ENCODE assay signal across 8 mouse cellular contexts in the genomic region with DNA sequence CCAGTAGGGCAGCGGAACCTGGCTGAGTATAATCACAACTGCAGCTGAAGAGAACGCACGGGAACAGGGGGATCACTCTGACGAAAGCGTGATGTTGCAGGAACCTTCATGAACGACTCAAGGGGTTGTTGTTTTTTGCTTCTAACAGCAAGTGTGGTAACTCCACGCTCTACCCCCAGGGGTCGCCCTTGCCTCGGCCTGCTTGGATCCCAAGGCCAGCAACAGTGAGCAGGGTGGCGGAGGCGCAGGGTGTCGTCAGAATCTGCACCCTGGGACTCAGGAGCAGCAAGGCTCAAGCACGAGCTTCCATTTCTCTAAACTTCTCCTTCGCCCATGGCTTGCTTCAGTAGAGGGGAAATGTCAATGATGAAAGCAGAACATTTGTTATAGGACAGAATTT. TPM values are rescaled to one million over a fixed set of nuclear protein-coding genes. Genes with fewer than 3 reads are reported as not detected.
DNase-seq lines count a peak whose midpoint lies in the region; ATAC-seq and TF ChIP-seq lines count a peak whose summit lies in the region.

No protein-coding gene starts in this region.

- H3K9ac ChIP-seq in ES-Bruce4 (ENCODE audit: low read depth, poor library complexity, severe bottlenecking): no peak overlapping the region
- no peak overlapping the region for H3K9ac ChIP-seq in embryonic facial prominence, embryonic 11.5 days (replicated peaks; ENCODE audit: low read length)
- H3K9ac ChIP-seq in heart, embryonic 13.5 days: peak overlapping the region; percentile 30; the same call in 1 of the 2 replicates

- H3K4me1 ChIP-seq in ES-Bruce4 (ENCODE audit: control insufficient read depth, insufficient read depth, low read length): peaks cover 2% of the 10 kb centered on the region
- H3K4me1 ChIP-seq in embryonic facial prominence, embryonic 11.5 days (ENCODE audit: control insufficient read depth, insufficient read depth, low read length): no peaks in the 10 kb centered on the region; the same call in none of the 2 replicates
- H3K4me1 ChIP-seq in heart, embryonic 13.5 days: peaks cover 74% of the 10 kb centered on the region

- no peaks in the 10 kb centered on the region for H3K9me3 ChIP-seq in ES-Bruce4 (replicated peaks; ENCODE audit: control insufficient read depth, insufficient read depth, low read length, poor library complexity, severe bottlenecking)
- no peaks in the 10 kb centered on the region for H3K9me3 ChIP-seq in embryonic facial prominence, embryonic 11.5 days (replicated peaks; ENCODE audit: control insufficient read depth, low read length)
- H3K9me3 ChIP-seq in heart, embryonic 13.5 days: no peaks in the 10 kb centered on the region

- DNase-seq in adrenal gland, postnatal 36 days: peak; percentile 89 to 94
- peak; percentile 81 for DNase-seq in embryonic facial prominence, embryonic 11.5 days (ENCODE audit: low spot score)
- peak; percentile 78 for DNase-seq in layer of hippocampus, adult 9-10 months (ENCODE audit: low spot score)
- peak; percentile 85 to 91 for DNase-seq in lung, postnatal 4 days
- DNase-seq in right cerebral cortex, adult 2 months (ENCODE audit: low spot score in 2 of 2): peak; percentile 83 to 85
- DNase-seq in urinary bladder, postnatal 25 days (ENCODE audit: low spot score): peak; percentile 89

- no peak for ATAC-seq in embryonic facial prominence, embryonic 11.5 days (replicated peaks; ENCODE audit: insufficient number of reproducible peaks, low FRiP score, low TSS enrichment, low read depth)
- no peak for ATAC-seq in heart, embryonic 13.5 days (ENCODE audit: extremely low read depth, insufficient number of reproducible peaks, low FRiP score, low TSS enrichment)

- no peak for TF ChIP-seq POLR2A in ES-Bruce4 (IDR thresholded peaks at IDR 0.05; ENCODE audit: insufficient read depth, low read length)

- TF ChIP-seq CTCF in ES-Bruce4 (IDR thresholded peaks at IDR 0.05; ENCODE audit: low read depth, low read length): peak; percentile 94

- H3K27ac ChIP-seq in ES-Bruce4 (ENCODE audit: insufficient read depth, low read length): no peak overlapping the region
- no peak overlapping the region for H3K27ac ChIP-seq in embryonic facial prominence, embryonic 11.5 days (replicated peaks; ENCODE audit: low read depth, low read length)
- H3K27ac ChIP-seq in heart, embryonic 13.5 days (replicated peaks): peak overlapping the region; percentile 96

- WGBS in embryonic facial prominence, embryonic 11.5 days: 47% methylated on average over 14 of the region's 14 CpGs
- WGBS in heart, embryonic 13.5 days: 37% methylated on average over 14 of the region's 14 CpGs

- no peaks in the 10 kb centered on the region; the same call in 1 of the 2 replicates for H3K36me3 ChIP-seq in ES-Bruce4 (ENCODE audit: control insufficient read depth, insufficient read depth, low read length, poor library complexity, severe bottlenecking)
- no peaks in the 10 kb centered on the region; the same call in 1 of the 2 replicates for H3K36me3 ChIP-seq in embryonic facial prominence, embryonic 11.5 days (replicated peaks; ENCODE audit: control insufficient read depth, insufficient read depth, low read depth, low read length)
- peaks cover 42% of the 10 kb centered on the region for H3K36me3 ChIP-seq in heart, embryonic 13.5 days

- no peak overlapping the region for H3K4me3 ChIP-seq in ES-Bruce4 (ENCODE audit: low read depth, low read length)
- H3K4me3 ChIP-seq in embryonic facial prominence, embryonic 11.5 days (ENCODE audit: low read depth, low read length): no peak overlapping the region
- no peak overlapping the region for H3K4me3 ChIP-seq in heart, embryonic 13.5 days

- 0 out of 2 replicates have a peak, but pooled peaks have one; percentile 5 for TF ChIP-seq EP300 in ES-Bruce4 (IDR thresholded peaks at IDR 0.05; ENCODE audit: insufficient read depth, low read depth, low read length)

- no peaks in the 10 kb centered on the region for H3K27me3 ChIP-seq in ES-Bruce4 (ENCODE audit: control insufficient read depth, insufficient read depth, low read length, poor library complexity, severe bottlenecking)
- no peaks in the 10 kb centered on the region for H3K27me3 ChIP-seq in embryonic facial prominence, embryonic 11.5 days (ENCODE audit: control insufficient read depth, insufficient read depth, low read length)
- H3K27me3 ChIP-seq in heart, embryonic 13.5 days (replicated peaks): no peaks in the 10 kb centered on the region

- H3K4me2 ChIP-seq in embryonic facial prominence, embryonic 11.5 days (ENCODE audit: low read depth, low read length): no peak overlapping the region
- H3K4me2 ChIP-seq in heart, embryonic 13.5 days: no peak overlapping the region

RNA-seq across cellular contexts. Expression of a gene that starts 22.1 kb away (rescaled TPM):
- 0.72 and 1.9 TPM in 2 replicates for polyA plus RNA-seq in ES-Bruce4 (2011; ENCODE audit: insufficient read depth, insufficient read length, low read depth, missing spikeins)
- total RNA-seq in adrenal gland, postnatal 36 days (2021): 1 to 10 TPM; 2.5 to 4.1 TPM
- polyA plus RNA-seq in embryonic facial prominence, embryonic 11.5 days (2014; fragmentation: Nextera tagmentation; extraction: Ambion mirVana): 1.2 and 2.0 TPM in 2 replicates
- polyA plus RNA-seq in heart, embryonic 13.5 days (2015; fragmentation: Nextera tagmentation; extraction: Ambion mirVana): 1.2 and 1.3 TPM in 2 replicates

RNA-seq across cellular contexts. Expression of a gene that starts 54.1 kb away (rescaled TPM):
- polyA plus RNA-seq in ES-Bruce4 (2011; ENCODE audit: insufficient read depth, insufficient read length, low read depth, missing spikeins): 174 and 218 TPM in 2 replicates
- total RNA-seq in adrenal gland, postnatal 36 days (2021): 10 to 100 TPM; 47.9 to 60.1 TPM
- polyA plus RNA-seq in embryonic facial prominence, embryonic 11.5 days (2014; fragmentation: Nextera tagmentation; extraction: Ambion mirVana): 130 and 135 TPM in 2 replicates
- polyA plus RNA-seq in heart, embryonic 13.5 days (2015; fragmentation: Nextera tagmentation; extraction: Ambion mirVana): 95.4 and 99.4 TPM in 2 replicates

RNA-seq across cellular contexts. Expression of a gene that starts 54.2 kb away (rescaled TPM):
- polyA plus RNA-seq in ES-Bruce4 (2011; ENCODE audit: insufficient read depth, insufficient read length, low read depth, missing spikeins): 0.79 and 1.2 TPM in 2 replicates
- 10 to 100 TPM in 1 of 2 experiments, 1 to 10 TPM in 1; 9.3 to 14.1 TPM for total RNA-seq in adrenal gland, postnatal 36 days (2021)
- 50.8 and 54.2 TPM in 2 replicates for polyA plus RNA-seq in embryonic facial prominence, embryonic 11.5 days (2014; fragmentation: Nextera tagmentation; extraction: Ambion mirVana)
- 13.3 and 15.8 TPM in 2 replicates for polyA plus RNA-seq in heart, embryonic 13.5 days (2015; fragmentation: Nextera tagmentation; extraction: Ambion mirVana)
